Mouse (Mus musculus): Measurements from ENCODE around the gene Mrnip. TPM values are rescaled to one million over a fixed set of nuclear protein-coding genes. Genes with fewer than 3 reads are reported as not detected.

The Mrnip gene
- total and polyA plus RNA-seq, 3 experiments = 1.6 to 3.0 (median 1.8) TPM

DNA sequence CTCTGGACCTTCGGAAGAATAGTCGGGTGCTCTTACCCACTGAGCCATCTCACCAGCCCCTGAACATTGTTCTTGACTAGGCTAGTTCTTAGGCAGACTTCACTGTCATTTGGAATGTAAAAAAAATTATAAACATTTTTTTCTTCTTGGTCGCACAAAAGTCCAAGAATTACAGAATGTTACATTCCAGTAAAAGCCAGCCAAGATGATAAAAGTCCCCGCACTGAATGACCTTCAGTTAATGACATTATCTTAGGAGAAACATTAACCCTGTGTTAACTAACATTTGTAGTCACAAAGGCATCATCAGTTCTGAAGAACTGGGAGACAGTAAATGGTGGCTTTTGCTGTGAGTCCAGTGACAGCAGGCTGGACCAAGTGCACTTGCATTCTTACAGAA lies 16.1 kb downstream of the Mrnip start:
- no peak overlapping the region for H3K4me3 ChIP-seq
- no peak overlapping the region for H3K27ac ChIP-seq
- 62% methylated on average over 4 of the region's 4 CpGs for WGBS
- no peaks in the 10 kb centered on the region for H3K4me1 ChIP-seq (ENCODE audit: control insufficient read depth, insufficient read depth, low read length)
- intact Hi-C loops (cut with DNase I) = no loop called here
- H3K36me3 ChIP-seq (ENCODE audit: control insufficient read depth, insufficient read depth, low read length) = no peaks in the 10 kb centered on the region
- no peak for DNase-seq
- TF ChIP-seq EP300 (IDR thresholded peaks at IDR 0.05; ENCODE audit: insufficient read depth, low read depth, low read length) (no peak), POLR2A (IDR thresholded peaks at IDR 0.05; ENCODE audit: insufficient read depth, low read depth, low read length) (no peak), CTCF (IDR thresholded peaks at IDR 0.05) (no peak)
- H3K79me2 ChIP-seq (replicated peaks; ENCODE audit: control insufficient read depth, insufficient read depth, low read length) = no peaks in the 10 kb centered on the region
- H3K27me3 ChIP-seq (ENCODE audit: control insufficient read depth, insufficient read depth, low read length) = no peaks in the 10 kb centered on the region
- H3K9ac ChIP-seq (ENCODE audit: low read depth, low read length) = no peak overlapping the region

- H3K79me2 ChIP-seq (replicated peaks; ENCODE audit: control insufficient read depth, insufficient read depth, low read length) = no peaks in the 10 kb centered on the region
- no peak overlapping the region for H3K27ac ChIP-seq
- intact Hi-C loops (cut with DNase I) = no loop called here
Measured at GRCm38 (mm10) chr11:50192278-50192677, 18.0 kb downstream of the Mrnip start.

GRCm38 (mm10) chr11:50194070-50194469 lies 19.8 kb downstream of the Mrnip start:
- intact Hi-C loops (cut with DNase I) = no loop called here
- Histone ChIP-seq H3K9ac (ENCODE audit: low read depth, low read length) (no peak overlapping the region), H3K4me1 (ENCODE audit: control insufficient read depth, insufficient read depth, low read length) (no peaks in the 10 kb centered on the region), H3K27ac (no peak overlapping the region), H3K36me3 (ENCODE audit: control insufficient read depth, insufficient read depth, low read length) (no peaks in the 10 kb centered on the region), H3K27me3 (ENCODE audit: control insufficient read depth, insufficient read depth, low read length) (no peaks in the 10 kb centered on the region), H3K4me3 (no peak overlapping the region), H3K79me2 (replicated peaks; ENCODE audit: control insufficient read depth, insufficient read depth, low read length) (no peaks in the 10 kb centered on the region)
- TF ChIP-seq EP300 (IDR thresholded peaks at IDR 0.05; ENCODE audit: insufficient read depth, low read depth, low read length) (no peak), CTCF (IDR thresholded peaks at IDR 0.05) (no peak), POLR2A (IDR thresholded peaks at IDR 0.05; ENCODE audit: insufficient read depth, low read depth, low read length) (no peak)
- WGBS = 85% methylated on average over 7 of the region's 7 CpGs
- no peak for DNase-seq

More at GRCm38 (mm10) chr11:50192278-50192677, 18.0 kb downstream of the Mrnip start:
- no peaks in the 10 kb centered on the region for H3K4me1 ChIP-seq (ENCODE audit: control insufficient read depth, insufficient read depth, low read length)
- no peak for DNase-seq
- TF ChIP-seq POLR2A (IDR thresholded peaks at IDR 0.05; ENCODE audit: insufficient read depth, low read depth, low read length) = no peak
- no peak for TF ChIP-seq EP300 (IDR thresholded peaks at IDR 0.05; ENCODE audit: insufficient read depth, low read depth, low read length)
- no peak overlapping the region for H3K4me3 ChIP-seq
- no peak overlapping the region for H3K9ac ChIP-seq (ENCODE audit: low read depth, low read length)
- WGBS = 79% methylated on average over 3 of the region's 3 CpGs
- no peaks in the 10 kb centered on the region for H3K36me3 ChIP-seq (ENCODE audit: control insufficient read depth, insufficient read depth, low read length)
- no peaks in the 10 kb centered on the region for H3K27me3 ChIP-seq (ENCODE audit: control insufficient read depth, insufficient read depth, low read length)

DNA sequence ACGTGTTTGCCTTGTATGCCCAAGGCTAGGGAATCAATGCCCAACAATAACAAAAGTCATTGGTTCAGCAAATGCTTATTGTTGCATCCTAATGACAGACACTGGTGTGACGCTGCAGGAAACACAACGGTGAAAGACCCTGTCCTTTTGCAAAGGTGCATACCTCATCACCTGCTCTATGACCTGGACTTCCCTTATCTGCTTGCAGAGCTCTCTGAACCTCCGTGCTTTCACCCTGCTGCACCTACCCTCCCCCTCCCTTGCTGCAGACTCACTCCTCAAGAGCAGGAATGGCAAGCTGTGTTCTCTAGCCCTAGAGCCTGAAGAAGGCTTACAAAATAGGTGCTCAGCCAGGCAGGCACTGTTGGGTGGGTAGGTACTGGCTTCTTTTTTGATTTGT lies 20.5 kb downstream of the Mrnip start:
- no peak for DNase-seq
- 72% methylated on average over 4 of the region's 4 CpGs for WGBS
- Histone ChIP-seq H3K79me2 (replicated peaks; ENCODE audit: control insufficient read depth, insufficient read depth, low read length) (no peaks in the 10 kb centered on the region), H3K9ac (ENCODE audit: low read depth, low read length) (no peak overlapping the region), H3K27ac (no peak overlapping the region), H3K4me1 (ENCODE audit: control insufficient read depth, insufficient read depth, low read length) (no peaks in the 10 kb centered on the region), H3K4me3 (no peak overlapping the region), H3K27me3 (ENCODE audit: control insufficient read depth, insufficient read depth, low read length) (no peaks in the 10 kb centered on the region), H3K36me3 (ENCODE audit: control insufficient read depth, insufficient read depth, low read length) (no peaks in the 10 kb centered on the region)
- TF ChIP-seq POLR2A (IDR thresholded peaks at IDR 0.05; ENCODE audit: insufficient read depth, low read depth, low read length) (no peak), CTCF (IDR thresholded peaks at IDR 0.05) (no peak), EP300 (IDR thresholded peaks at IDR 0.05; ENCODE audit: insufficient read depth, low read depth, low read length) (no peak)
- intact Hi-C loops (cut with DNase I) = no loop called here

DNA sequence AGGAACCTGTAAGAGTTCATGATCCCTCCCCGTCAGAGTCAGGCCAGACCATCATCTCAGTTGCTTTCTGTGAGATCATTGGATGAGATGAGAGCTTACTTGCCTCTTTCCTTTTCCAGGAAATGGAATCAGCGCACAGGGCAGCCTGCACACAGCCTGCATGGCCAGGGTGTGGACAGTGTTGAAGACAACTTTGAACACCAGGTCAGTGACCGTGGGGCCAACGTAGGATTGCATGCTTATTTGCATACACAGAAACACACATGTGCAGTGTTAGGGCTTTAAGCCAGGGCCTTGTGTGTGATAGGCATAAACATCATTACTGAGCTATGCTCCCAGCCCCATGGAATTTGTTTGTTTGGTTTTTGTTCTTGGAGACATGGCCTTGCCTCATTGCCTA lies 23.3 kb downstream of the Mrnip start:
- H3K79me2 ChIP-seq (replicated peaks; ENCODE audit: control insufficient read depth, insufficient read depth, low read length) = no peaks in the 10 kb centered on the region
- no peak overlapping the region for H3K9ac ChIP-seq (ENCODE audit: low read depth, low read length)
- no peaks in the 10 kb centered on the region for H3K4me1 ChIP-seq (ENCODE audit: control insufficient read depth, insufficient read depth, low read length)
- no peak for DNase-seq
- H3K27ac ChIP-seq = no peak overlapping the region
- no peak overlapping the region for H3K4me3 ChIP-seq
- 82% methylated on average over 4 of the region's 4 CpGs for WGBS
- intact Hi-C loops (cut with DNase I) = no loop called here
- TF ChIP-seq POLR2A (IDR thresholded peaks at IDR 0.05; ENCODE audit: insufficient read depth, low read depth, low read length) = no peak; the same call in 1 of the 2 replicates
- no peak for TF ChIP-seq EP300 (IDR thresholded peaks at IDR 0.05; ENCODE audit: insufficient read depth, low read depth, low read length)
- no peak for TF ChIP-seq CTCF (IDR thresholded peaks at IDR 0.05)
- H3K27me3 ChIP-seq (ENCODE audit: control insufficient read depth, insufficient read depth, low read length) = no peaks in the 10 kb centered on the region
- H3K36me3 ChIP-seq (ENCODE audit: control insufficient read depth, insufficient read depth, low read length) = no peaks in the 10 kb centered on the region; the same call in 1 of the 2 replicates

- H3K27me3 ChIP-seq (ENCODE audit: control insufficient read depth, insufficient read depth, low read length) = no peaks in the 10 kb centered on the region
- whole genome bisulfite sequencing = 71% methylated on average over 4 of the region's 5 CpGs
- TF ChIP-seq EP300 (IDR thresholded peaks at IDR 0.05; ENCODE audit: insufficient read depth, low read depth, low read length) (no peak), CTCF (IDR thresholded peaks at IDR 0.05) (no peak), POLR2A (IDR thresholded peaks at IDR 0.05; ENCODE audit: insufficient read depth, low read depth, low read length) (no peak)
- H3K79me2 ChIP-seq (replicated peaks; ENCODE audit: control insufficient read depth, insufficient read depth, low read length) = no peaks in the 10 kb centered on the region
- no peaks in the 10 kb centered on the region; the same call in 1 of the 2 replicates for H3K36me3 ChIP-seq (ENCODE audit: control insufficient read depth, insufficient read depth, low read length)
- intact Hi-C loops (cut with DNase I) = no loop called here
- no peak overlapping the region for H3K4me3 ChIP-seq
- no peak overlapping the region for H3K27ac ChIP-seq
- no peak for DNase-seq
- H3K9ac ChIP-seq (ENCODE audit: low read depth, low read length) = no peak overlapping the region
- no peaks in the 10 kb centered on the region for H3K4me1 ChIP-seq (ENCODE audit: control insufficient read depth, insufficient read depth, low read length)
Measured at GRCm38 (mm10) chr11:50198219-50198846, 24.1 kb downstream of the Mrnip start.

Data from heart, adult 2 months (tissue).